Mouse (Mus musculus): ENCODE data around the gene Stkld1. TPM values are rescaled to one million over a fixed set of nuclear protein-coding genes. Genes with fewer than 3 reads are reported as not detected.

The Stkld1 gene
- polyA plus RNA-seq, 1 experiment from 2014 or later: not detected

- 96% methylated on average over 8 of the region's 8 CpGs for WGBS
- Histone ChIP-seq H3K36me3 (peaks cover 49% of the 10 kb centered on the region), H3K27me3 (no peaks in the 10 kb centered on the region), H3K4me2 (no peak overlapping the region), H3K9ac (no peak overlapping the region), H3K4me3 (no peak overlapping the region), H3K27ac (replicated peaks) (no peak overlapping the region), H3K4me1 (replicated peaks) (no peaks in the 10 kb centered on the region), H3K9me3 (no peaks in the 10 kb centered on the region)
- no peak for ATAC-seq (ENCODE audit: low FRiP score, low read depth)
These were observed 19.0 kb downstream of the Stkld1 start for GRCm38 (mm10) chr2:26952866-26953265.

GRCm38 (mm10) chr2:26954735-26955395 lies 21.0 kb downstream of the Stkld1 start:
- Histone ChIP-seq H3K4me1 (replicated peaks) (no peaks in the 10 kb centered on the region), H3K4me2 (no peak overlapping the region), H3K36me3 (peaks cover 65% of the 10 kb centered on the region), H3K4me3 (no peak overlapping the region), H3K9me3 (no peaks in the 10 kb centered on the region), H3K27ac (replicated peaks) (no peak overlapping the region), H3K9ac (no peak overlapping the region), H3K27me3 (no peaks in the 10 kb centered on the region)
- ATAC-seq (ENCODE audit: low FRiP score, low read depth): no peak
- WGBS: 91% methylated on average over 2 of the region's 2 CpGs

GRCm38 (mm10) chr2:26956811-26957487 lies 23.1 kb downstream of the Stkld1 start:
- no peaks in the 10 kb centered on the region for H3K9me3 ChIP-seq
- H3K36me3 ChIP-seq: peaks cover 69% of the 10 kb centered on the region
- H3K4me3 ChIP-seq: no peak overlapping the region
- WGBS: 96% methylated on average over 12 of the region's 12 CpGs
- no peak for ATAC-seq (ENCODE audit: low FRiP score, low read depth)
- no peaks in the 10 kb centered on the region for H3K27me3 ChIP-seq
- H3K4me2 ChIP-seq: no peak overlapping the region
- H3K27ac ChIP-seq (replicated peaks): no peak overlapping the region
- no peak overlapping the region for H3K9ac ChIP-seq
- H3K4me1 ChIP-seq (replicated peaks): peaks cover 15% of the 10 kb centered on the region

GRCm38 (mm10) chr2:26957488-26957859 lies 23.6 kb downstream of the Stkld1 start:
- no peak overlapping the region for H3K4me3 ChIP-seq
- no peak overlapping the region for H3K9ac ChIP-seq
- H3K4me2 ChIP-seq: no peak overlapping the region
- ATAC-seq (ENCODE audit: low FRiP score, low read depth): no peak
- H3K4me1 ChIP-seq (replicated peaks): peaks cover 20% of the 10 kb centered on the region
- no peak overlapping the region for H3K27ac ChIP-seq (replicated peaks)
- 97% methylated on average over 2 of the region's 2 CpGs for WGBS
- H3K27me3 ChIP-seq: no peaks in the 10 kb centered on the region
- peaks cover 74% of the 10 kb centered on the region for H3K36me3 ChIP-seq
- no peaks in the 10 kb centered on the region for H3K9me3 ChIP-seq

GRCm38 (mm10) chr2:26960756-26961155 lies 26.9 kb downstream of the Stkld1 start:
- ATAC-seq (ENCODE audit: low FRiP score, low read depth): no peak
- no peak overlapping the region for H3K4me2 ChIP-seq
- H3K9me3 ChIP-seq: no peaks in the 10 kb centered on the region
- no peak overlapping the region for H3K9ac ChIP-seq
- peaks cover 38% of the 10 kb centered on the region for H3K4me1 ChIP-seq (replicated peaks)
- no peaks in the 10 kb centered on the region for H3K27me3 ChIP-seq
- H3K27ac ChIP-seq (replicated peaks): no peak overlapping the region
- peaks cover 51% of the 10 kb centered on the region for H3K36me3 ChIP-seq
- 74% methylated on average over 4 of the region's 4 CpGs for WGBS
- no peak overlapping the region for H3K4me3 ChIP-seq

GRCm38 (mm10) chr2:26963923-26964723 lies 30.3 kb downstream of the Stkld1 start, which contains the start of gene Rexo4:
Rexo4 (minus strand) TSS chr2:26964386.
- Histone ChIP-seq H3K4me3 (peak within 1 kb of the TSS; percentile 92), H3K27ac (replicated peaks) (peak within 1 kb of the TSS; percentile 97), H3K4me1 (replicated peaks) (peaks cover 38% of the 10 kb centered on the region), H3K27me3 (no peaks in the 10 kb centered on the region), H3K9ac (peak within 1 kb of the TSS; percentile 90), H3K9me3 (no peaks in the 10 kb centered on the region), H3K36me3 (peaks cover 20% of the 10 kb centered on the region), H3K4me2 (peak within 1 kb of the TSS; percentile 68)
- under 1% methylated on average over 50 of the region's 50 CpGs for WGBS
- ATAC-seq (ENCODE audit: low FRiP score, low read depth): peak; percentile 98

GRCm38 (mm10) chr2:26964724-26965370 lies 31.0 kb downstream of the Stkld1 start:
- Histone ChIP-seq H3K4me1 (replicated peaks) (peaks cover 38% of the 10 kb centered on the region), H3K9me3 (no peaks in the 10 kb centered on the region), H3K9ac (peak overlapping the region; percentile 90), H3K27me3 (no peaks in the 10 kb centered on the region), H3K27ac (replicated peaks) (peak overlapping the region; percentile 97), H3K4me2 (peak overlapping the region; percentile 68), H3K36me3 (peaks cover 16% of the 10 kb centered on the region), H3K4me3 (peak overlapping the region; percentile 92)
- WGBS: 17% methylated on average over 14 of the region's 14 CpGs
- peak; percentile 43 for ATAC-seq (ENCODE audit: low FRiP score, low read depth)

- 76% methylated on average over 2 of the region's 2 CpGs for WGBS
- Histone ChIP-seq H3K27ac (replicated peaks) (no peak overlapping the region), H3K4me3 (no peak overlapping the region), H3K27me3 (no peaks in the 10 kb centered on the region), H3K9me3 (no peaks in the 10 kb centered on the region), H3K4me2 (no peak overlapping the region), H3K36me3 (0 out of 2 replicates have a peak, but pooled peaks cover 2% of the 10 kb centered on the region), H3K9ac (no peak overlapping the region), H3K4me1 (replicated peaks) (peaks cover 20% of the 10 kb centered on the region)
- ATAC-seq (ENCODE audit: low FRiP score, low read depth): no peak
These were observed 33.4 kb downstream of the Stkld1 start for GRCm38 (mm10) chr2:26967262-26967661.

- no peak for ATAC-seq (ENCODE audit: low FRiP score, low read depth)
- Histone ChIP-seq H3K4me2 (no peak within 1 kb of the TSS), H3K4me3 (no peak within 1 kb of the TSS), H3K9ac (no peak within 1 kb of the TSS), H3K9me3 (no peaks in the 10 kb centered on the region), H3K4me1 (replicated peaks) (no peaks in the 10 kb centered on the region), H3K27ac (replicated peaks) (no peak within 1 kb of the TSS), H3K36me3 (no peaks in the 10 kb centered on the region), H3K27me3 (no peaks in the 10 kb centered on the region)
- WGBS: 70% methylated on average over 3 of the region's 3 CpGs
These were observed 39.3 kb downstream of the Stkld1 start, which contains the start of gene Adamts13 for GRCm38 (mm10) chr2:26973116-26973515. Adamts13 (plus strand) TSS chr2:26973416.

GRCm38 (mm10) chr2:26973960-26974359 lies 40.1 kb downstream of the Stkld1 start:
- no peaks in the 10 kb centered on the region for H3K36me3 ChIP-seq
- H3K9ac ChIP-seq: no peak overlapping the region
- no peak for ATAC-seq (ENCODE audit: low FRiP score, low read depth)
- no peak overlapping the region for H3K4me3 ChIP-seq
- 68% methylated on average over 4 of the region's 4 CpGs for WGBS
- H3K27ac ChIP-seq (replicated peaks): no peak overlapping the region
- no peaks in the 10 kb centered on the region for H3K9me3 ChIP-seq
- H3K4me1 ChIP-seq (replicated peaks): no peaks in the 10 kb centered on the region
- no peak overlapping the region for H3K4me2 ChIP-seq
- no peaks in the 10 kb centered on the region for H3K27me3 ChIP-seq

GRCm38 (mm10) chr2:26980361-26980760 lies 46.5 kb downstream of the Stkld1 start:
- 80% methylated on average over 1 of the region's 1 CpGs for WGBS
- H3K36me3 ChIP-seq: no peaks in the 10 kb centered on the region
- no peak for ATAC-seq (ENCODE audit: low FRiP score, low read depth)
- no peaks in the 10 kb centered on the region for H3K9me3 ChIP-seq
- H3K27ac ChIP-seq (replicated peaks): no peak overlapping the region
- no peaks in the 10 kb centered on the region for H3K27me3 ChIP-seq
- H3K9ac ChIP-seq: no peak overlapping the region
- H3K4me3 ChIP-seq: no peak overlapping the region
- no peak overlapping the region for H3K4me2 ChIP-seq
- H3K4me1 ChIP-seq (replicated peaks): no peaks in the 10 kb centered on the region

Measured in hindbrain, embryonic 15.5 days (tissue).